Mouse (Mus musculus) retina, embryonic 14.5 days (tissue): ENCODE measurements around the gene Rac1.
A peak's percentile ranks its signal among the peaks of the same experiment; 100 is the strongest.
"Not testable (repeated sequence)": the region's sequence is repeated elsewhere in the genome, so short reads cannot be mapped to it uniquely, and the experiment has no call there.

Experiments
- DNase-seq: peaks from one replicate; pipeline ENCODE4 v3.0.0-alpha.2; 2015; ENCODE audit warnings: low spot score

Rac1 gene

DNA sequence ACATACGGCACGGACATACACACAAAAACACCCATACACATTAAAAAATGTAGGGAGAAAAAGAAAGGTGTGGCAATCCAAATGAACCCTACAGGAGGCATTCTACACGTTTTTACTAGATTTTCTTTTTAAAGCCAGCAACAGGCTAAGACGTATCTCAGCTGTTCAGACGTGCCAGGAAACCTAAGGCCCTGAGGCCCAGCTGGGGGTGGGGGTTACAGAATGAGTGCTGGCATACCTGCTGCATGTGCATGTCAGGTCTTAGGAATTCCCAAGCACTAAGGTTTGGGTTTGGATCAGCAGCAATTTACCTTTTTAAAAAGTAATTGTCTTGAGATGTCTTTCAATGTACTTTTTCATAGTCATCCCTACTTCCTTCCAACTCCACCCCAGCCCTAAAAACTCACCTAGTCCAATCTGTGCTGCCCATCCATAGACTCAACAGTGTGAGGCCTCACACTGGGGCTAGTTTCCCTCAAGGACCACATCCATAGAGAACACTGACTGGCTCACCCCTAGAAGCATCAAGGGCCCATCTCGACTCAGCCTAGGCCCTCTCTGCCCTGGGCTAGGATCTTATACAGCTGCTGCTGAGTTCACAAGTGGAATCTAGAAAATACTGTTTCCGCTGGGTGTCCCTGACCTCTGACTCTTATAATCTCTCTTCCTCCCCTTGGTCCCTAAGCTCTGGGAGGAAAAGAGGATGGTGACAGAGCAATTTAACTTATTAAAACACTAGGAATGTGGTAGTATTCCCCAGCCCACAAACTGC is 2.2 kb downstream of the Rac1 start:
- DNase-seq: no peak

DNA sequence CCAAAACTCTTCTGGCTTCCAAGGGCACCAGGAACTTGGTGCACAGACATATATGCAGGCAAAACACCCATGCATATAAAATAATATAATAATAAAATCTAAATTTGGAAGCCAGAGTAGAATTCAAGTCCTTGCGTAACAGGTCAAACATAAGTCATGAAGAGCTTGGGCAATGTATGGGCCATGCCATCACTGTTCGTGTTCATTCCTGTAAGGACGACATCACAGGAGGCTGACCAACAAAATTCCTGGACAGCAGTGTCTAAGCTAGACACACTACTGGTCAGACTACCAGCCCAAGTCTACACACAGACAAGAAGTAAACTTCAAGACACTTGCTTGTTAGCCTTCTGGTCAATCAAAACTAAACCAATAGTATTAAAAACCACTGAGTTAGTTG is 5.0 kb downstream of the Rac1 start:
- DNase-seq: no peak

DNA sequence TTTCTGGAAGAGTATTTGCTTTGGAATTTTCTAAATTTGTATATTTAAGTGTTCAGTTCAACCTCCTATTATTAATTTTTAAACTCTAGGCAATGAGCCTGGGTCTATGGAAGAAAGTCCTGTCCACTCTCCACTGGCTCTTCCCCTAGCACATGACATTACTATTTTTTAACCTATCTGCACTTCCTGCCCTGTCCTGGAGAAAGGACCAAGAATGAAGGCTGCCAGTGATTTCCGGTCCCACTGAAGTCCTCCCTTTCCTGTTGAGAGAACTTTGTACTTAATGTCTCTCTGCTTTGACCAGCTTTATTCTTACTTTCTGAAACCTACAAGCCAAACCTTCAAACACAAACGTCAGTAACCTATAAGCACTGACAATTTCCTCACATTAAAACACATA is 7.4 kb downstream of the Rac1 start:
- no peak for DNase-seq

DNA sequence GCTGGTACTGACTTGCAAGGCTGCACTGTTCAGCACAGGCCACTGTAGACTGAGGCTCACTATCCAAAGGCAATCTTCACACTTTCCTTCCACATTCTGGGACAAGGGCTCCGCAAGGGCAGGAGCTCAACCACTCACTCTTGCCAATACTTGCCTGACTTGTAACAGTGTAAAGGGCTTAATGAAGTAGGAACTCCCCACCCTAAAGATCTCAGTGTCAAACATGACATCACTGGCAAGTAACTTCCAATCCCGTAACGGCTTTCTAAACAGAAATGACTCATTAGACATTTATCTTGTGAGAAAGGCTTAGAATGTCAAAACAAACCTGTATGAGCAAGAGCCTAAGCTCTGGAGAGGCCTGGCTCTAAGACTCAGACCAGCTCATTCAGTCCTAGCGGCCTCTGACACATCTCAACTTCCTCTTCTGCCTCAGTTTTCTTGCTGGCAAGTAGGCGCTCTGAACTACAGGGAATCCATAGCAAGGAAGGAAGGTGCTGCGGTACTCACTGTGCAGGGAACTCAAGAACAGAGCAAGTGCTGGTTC is 9.7 kb downstream of the Rac1 start:
- no peak for DNase-seq

DNA sequence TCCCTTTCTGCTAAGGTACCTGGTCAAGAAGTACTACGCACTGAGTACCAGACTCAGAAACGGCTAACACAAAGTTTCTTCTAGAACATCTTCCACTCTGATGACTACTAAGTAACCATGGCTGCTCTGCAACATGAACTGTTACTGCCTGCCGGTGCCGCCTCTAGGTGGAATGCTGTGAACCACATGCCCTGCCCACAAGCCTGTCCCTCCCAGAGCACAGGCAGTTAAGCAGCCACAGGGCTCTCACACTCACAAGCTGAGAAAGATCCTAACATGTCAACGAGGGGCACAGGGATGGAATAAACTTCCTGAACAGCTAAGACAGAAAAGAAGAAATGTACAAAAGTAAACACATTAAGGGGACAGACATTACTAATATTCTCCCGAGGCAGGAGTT is 10.4 kb downstream of the Rac1 start:
- no peak for DNase-seq

DNA sequence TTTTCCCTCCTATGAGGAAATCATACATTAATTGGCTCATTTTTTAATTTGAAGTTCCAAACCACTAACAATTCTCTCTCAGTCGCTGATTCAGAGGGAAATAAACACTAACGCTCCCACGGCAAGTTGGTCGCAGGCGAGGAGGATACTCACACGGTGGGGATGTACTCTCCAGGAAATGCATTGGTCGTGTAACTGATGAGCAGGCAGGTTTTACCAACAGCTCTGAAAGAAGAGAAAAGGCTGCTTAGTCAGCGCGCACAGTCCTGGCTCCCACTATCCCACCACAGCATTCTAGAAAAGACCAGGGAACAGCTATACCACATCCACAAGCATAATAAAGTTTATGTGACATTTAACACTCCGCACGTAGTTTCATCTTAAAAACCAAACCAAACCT is 10.8 kb downstream of the Rac1 start:
- no peak for DNase-seq

DNA sequence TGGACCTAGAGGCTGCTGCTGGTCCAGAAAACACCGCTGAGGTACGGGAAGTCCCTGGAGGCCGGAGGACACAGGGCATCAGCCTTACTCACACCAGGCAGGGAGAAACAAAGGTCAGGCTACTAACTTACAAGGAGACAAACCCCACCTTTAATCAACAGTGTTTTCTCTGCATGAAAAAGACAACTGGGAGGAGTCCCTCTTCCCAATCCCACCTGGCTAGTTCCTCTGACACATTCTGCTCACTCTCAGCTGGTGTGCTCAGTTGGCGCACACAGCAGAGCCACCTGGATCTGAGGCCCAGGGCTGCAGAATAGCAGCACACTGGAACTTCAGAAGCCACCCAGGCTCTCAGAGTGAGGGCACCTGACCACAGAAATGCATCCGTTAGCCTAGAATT is 13.0 kb downstream of the Rac1 start:
- DNase-seq: no peak

DNA sequence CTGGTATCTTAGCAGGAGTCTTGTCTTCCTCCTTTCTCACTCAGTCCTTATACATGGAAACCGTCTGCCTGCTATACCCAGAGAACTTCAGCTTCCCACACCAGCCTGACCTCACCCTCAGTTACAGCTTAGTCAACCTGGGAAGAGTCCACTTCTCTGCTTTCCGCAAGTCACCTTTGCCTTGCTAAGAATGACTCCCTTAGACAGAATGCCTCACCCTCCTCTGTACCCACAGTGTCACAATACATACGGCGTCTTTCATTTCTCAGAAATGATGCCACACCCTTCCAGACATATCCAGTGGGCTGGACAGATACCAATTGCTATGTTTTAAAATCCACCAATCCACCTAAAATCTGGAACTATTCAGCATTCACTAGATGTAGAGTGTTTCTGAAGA is 15.5 kb downstream of the Rac1 start:
- no peak for DNase-seq

DNA sequence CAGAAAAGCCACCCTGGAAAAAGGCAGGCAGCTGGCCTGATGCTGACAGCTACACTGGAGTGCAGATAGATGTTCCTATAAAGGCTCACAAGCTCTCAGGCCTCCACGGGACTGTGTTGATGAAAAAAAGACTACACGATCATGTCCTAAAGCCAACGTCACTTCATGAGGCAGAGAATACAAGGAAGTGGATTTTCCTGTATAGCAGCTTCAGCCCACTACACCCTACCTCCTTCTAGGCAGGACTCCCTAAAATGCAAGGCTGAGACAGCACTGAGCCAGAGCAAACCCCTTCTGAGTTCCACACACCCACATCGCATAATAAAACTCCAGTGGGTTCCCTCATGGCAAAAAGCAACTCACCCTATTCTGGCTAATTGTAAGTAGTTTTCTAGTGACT is 16.3 kb downstream of the Rac1 start:
- DNase-seq: no peak

DNA sequence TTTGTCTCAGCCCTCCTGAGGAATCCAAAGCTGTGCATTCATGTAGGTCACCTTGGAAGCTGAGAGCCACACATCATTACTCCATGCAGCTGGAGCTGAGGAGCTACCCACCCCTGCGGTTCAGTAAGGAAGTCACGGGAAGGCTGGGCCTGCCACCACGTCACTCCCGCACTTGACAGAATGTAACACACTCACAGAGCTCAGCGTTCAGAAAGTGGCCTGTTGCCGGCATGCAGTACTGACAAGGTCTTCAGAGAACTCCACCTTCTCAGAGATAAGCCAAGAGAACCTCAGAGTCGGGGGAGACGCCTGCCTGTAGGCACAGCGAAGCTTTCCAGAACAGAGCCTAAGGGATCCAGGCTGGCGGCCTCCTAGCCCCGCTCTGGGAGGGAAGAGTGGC is 18.1 kb downstream of the Rac1 start:
- no peak for DNase-seq

DNA sequence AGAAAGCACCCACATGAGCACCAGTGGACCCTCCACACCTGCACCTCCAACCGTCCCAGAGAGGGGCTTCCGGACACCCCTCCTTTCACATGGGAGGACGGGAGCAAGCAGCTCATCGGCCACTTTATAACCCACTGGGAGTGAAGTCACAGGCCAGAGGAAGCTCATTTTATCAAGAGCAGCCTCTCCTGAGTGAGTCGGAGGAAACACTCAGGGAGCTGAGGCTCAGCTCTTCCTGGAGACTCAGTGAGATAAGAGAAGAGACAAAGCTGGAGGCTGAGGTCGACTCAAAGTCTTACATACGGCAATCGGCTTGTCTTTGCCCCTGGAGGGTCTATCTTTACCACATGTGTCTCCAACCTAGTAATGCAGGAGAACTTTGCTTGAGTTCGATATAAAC is 18.5 kb downstream of the Rac1 start:
- no peak for DNase-seq

DNA sequence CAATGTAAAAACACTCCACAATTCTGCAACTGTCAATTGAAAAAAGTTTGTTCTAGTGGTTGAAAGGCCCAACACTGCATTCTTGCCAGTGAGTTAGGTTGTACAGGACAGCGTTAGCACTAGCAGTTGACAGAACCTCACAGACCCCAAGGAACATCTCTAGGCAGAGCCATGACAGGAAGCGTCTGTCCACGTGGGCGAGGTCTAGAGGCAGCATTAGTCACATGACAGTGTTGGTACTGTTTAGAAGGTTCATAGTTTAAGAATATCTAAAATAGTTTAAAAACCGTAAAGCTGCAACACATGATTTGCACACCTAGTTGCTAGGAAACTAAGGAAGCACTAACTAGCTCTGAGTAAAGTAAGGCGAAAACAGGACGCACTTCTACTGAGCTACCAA is 22.3 kb downstream of the Rac1 start:
- no peak for DNase-seq

DNA sequence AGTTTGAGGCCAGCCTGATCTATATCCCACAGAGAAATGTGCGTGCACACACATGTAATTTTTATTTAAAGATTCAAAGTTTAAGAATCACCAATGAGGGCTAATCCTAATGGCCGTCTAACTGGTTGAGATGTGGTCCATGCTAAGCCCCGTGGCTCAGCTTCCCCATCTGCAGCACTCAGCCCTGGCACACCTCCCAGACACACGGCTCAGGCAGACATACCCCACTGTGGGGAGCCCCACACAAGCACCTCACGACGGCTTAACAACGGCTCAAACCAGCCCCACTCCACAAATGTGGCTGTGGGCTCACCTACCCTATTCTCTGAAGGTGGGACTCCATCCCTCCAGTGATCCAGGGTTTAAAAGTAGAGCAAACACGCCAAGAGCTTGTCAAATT is 22.8 kb downstream of the Rac1 start:
- no peak for DNase-seq

DNA sequence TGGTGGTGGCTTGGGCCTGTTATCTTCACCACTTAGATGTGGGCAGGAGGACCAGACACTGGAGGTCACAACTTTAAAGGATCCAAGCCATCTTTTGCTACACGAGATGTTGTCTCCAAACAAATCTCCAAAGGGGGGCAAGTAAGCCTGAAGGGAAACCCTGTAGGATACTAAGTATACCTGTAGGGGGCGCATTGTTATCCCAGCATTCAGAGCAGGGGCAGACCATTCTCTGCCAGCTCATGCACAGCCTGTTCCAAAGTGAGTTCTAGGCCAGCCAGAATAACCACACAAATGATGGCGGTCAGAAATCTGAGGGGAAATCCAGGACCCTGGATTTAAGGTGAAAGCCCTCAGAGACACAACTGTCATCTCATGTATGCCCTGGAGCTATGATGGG is 23.4 kb downstream of the Rac1 start:
- DNase-seq: peak; percentile 70

DNA sequence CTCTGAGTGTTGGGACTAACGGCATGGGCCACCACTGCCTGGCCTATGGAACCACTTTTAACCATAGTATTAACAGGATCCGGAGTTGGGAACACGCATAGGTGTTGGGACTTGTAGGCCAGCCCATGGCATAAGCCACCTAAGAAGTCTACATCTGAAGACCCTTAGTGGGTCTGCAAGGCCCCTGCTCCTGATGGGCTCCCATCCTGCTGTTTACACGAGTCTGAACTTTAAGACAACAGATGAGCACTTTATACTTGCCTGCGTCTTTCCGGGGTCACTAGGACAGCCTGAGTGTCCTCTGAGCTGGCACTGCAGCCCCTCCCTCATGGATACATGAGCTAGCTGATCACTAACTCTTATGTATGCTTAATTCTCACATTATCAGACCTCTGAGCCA is 24.1 kb downstream of the Rac1 start:
- no peak for DNase-seq

DNA sequence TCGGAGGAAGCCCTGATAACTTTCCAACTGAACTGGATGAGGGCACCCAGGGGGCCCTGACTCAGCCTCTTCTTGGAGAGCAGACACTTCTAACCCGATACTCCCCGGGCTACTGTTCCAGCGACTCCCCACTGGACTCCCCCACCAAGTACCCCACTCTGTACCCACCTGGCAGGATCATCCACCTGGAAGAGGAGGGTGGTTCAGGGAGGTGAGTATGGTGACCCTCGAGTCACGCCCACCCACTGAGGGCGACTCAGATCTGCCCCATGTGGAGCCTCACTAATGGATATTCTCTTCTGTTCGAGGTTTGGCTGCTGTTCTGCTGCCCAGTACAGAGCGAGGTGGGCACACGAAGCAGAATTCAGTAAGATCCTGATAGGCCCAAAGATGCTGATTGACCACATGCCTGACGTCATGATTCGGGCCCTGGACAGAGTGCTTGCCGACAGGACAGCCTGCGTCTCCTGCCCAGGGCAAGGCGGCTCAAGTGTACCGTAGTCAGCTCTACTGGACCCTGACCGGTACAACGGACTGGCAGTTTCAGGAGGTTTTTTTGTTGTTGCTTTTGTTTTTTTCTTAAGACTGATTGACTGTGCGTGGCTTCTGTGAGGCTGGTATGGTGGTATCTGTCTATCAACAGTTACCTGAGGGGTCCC is 24.8 kb downstream of the Rac1 start:
- DNase-seq: no peak

DNA sequence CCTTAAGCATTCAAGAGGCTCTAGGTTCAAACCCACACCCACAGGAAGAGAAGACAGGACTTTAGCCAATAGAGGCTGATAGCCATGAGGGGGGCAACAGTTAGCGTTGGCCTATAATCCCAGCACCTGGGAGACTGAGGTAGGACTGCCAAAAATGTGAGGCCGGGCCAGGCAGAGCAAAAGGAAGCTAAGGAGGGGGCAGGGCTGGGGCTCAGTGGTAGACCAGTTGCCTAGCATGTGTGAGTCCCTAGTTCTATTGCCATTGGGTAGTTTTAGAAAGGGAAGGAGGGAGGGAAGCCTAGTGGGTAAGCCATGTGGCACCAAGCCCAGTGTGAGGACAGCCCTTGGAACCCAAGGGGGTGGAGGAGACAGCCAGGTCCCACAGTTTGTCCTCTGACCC is 26.2 kb downstream of the Rac1 start:
- no peak for DNase-seq

DNA sequence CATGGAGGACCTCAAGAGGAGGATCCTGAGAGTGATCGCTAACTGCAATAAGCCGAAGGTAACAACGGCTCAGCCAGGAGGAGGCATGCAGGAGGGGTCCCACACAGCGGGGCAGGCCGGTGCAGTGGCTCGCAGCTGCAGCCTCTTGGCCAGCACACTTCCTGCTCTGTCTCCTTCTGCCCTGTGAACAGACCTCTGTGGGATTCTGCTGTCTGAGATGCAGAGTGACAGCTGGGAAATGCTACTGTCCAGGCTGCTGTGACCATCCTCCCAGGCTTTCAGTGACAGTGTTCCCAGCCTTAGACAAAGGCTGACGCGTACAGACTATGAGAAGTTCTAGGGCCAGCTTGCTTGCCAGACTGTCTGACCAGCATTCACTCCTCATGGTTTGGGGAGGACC is 26.7 kb downstream of the Rac1 start:
- no peak for DNase-seq

DNA sequence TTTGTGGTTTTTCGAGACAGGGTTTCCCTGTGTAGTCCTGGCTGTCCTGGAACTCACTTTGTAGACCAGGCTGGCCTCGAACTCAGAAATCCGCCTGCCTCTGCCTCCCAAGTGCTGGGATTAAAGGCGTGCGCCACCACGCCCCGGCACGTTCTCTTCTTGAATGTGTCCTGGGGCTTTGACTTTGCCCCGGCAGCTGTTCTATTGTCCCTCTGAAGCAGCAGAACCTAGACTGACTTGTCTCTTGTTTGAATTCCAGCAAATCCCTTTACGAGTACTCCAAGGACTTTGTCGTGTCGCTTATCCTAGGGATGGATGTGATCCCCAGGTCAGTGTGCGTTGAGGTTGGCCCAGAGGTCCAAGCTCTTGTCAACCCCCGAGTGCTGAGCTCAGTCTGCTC is 27.1 kb downstream of the Rac1 start:
- not testable (repeated sequence) for DNase-seq

DNA sequence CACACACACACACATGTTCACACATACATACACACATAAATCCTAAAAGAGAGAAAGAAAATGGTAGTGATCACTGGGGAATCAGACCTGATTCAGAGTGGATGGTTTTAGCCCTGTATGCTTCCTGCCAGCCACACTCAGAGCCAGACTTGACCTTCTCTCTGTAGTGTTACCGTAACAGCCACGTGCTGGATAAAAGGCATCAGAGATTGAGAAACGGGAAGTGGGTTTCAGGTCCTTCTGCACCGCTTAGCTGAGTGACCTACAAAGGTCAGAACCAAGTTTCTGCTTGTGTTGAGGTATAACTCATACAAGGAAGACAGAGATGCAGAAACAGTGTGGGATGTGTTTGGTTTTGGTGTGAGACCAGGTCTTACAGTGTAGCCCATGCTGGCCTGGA is 28.1 kb downstream of the Rac1 start:
- no peak for DNase-seq

DNA sequence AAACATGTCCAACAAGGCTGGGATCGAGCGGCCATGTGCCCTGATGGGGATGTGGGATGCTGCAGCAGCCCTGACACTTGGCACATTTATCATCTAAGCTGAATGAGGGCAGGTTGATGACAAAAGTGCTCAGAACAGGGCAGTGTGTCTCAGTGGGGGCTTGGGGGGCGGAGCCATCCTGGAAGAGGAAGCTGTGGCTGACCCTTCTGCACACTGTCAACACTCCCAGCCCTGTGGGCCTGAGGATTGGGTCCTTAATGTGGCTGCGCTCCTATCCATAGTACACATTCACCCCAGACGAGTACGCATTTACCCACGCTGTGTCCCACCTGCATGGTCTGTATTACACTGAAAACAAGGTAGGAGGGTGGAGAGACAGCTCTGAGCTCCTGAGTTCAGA is 28.6 kb downstream of the Rac1 start:
- no peak for DNase-seq

DNA sequence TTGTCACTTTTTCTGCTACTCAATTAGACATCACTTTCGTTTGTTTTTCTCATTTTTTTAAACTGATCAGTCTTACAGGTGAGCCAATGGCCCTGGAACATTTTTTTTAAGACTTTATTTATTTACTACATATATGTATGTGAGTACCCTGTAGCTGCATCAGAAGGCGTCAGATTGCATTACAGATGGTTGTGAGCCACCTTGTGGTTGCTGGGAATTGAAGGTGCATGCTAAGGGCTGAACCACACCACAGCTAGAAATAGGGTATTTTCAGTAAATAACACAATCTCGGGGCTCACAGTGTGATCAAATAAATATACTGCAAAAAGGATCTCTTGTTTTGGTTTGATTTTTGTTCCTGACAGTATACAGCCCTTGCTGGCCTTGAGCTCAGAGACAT is 30.4 kb downstream of the Rac1 start:
- no peak for DNase-seq

DNA sequence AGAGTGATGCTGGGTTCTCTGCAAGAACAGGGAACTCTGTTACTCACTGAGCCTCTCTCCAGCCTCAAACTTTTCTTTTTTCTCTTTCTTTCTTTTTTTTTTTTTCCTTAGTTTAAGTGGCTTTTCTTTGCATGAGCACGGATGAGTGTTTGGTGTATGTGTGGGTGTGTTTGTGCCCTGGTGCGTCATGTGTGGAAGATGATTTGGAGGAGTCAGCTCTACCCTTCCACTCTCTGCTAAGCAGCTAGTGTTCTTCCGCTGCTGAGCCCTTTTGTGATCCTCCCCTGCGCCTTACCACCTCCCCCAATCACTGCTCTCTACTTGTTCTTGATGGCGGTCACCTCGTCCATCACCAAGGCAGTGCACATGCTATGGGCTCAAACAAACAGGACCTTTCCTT is 32.1 kb downstream of the Rac1 start:
- DNase-seq: no peak

DNA sequence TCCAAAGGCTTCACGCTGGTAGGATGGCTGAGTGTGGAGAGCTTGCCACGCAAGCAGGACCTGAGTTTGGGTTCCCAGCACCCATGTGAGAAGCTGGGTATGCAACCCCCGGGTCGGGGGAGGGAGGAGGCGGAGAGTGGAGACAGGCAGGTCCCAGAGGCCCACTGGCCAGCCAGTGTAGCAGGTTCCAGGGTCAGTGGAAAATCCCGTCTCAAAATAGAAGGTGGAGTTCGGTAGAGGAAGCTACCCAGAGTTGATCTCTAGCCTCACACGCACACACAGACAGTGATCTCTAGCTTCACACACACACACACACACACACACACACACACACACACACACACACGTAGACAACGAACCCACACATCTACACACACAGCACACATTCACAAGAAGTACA is 34.7 kb downstream of the Rac1 start:
- no peak for DNase-seq
